Mouse (Mus musculus): Measurements from ENCODE around the gene Prss57.

The Prss57 gene

GRCm38 (mm10) chr10:79790861-79791260 is at the start of gene Prss57:
Prss57 (minus strand) TSS chr10:79790961.
- in situ Hi-C loops (cut with MseI, MboI) = no loop called here

GRCm38 (mm10) chr10:79840091-79840490 is 49.3 kb upstream of the Prss57 start:
- in situ Hi-C loops (cut with MseI, MboI) = no loop called here

- in situ Hi-C loops (cut with MseI, MboI) = no loop called here
Measured at GRCm38 (mm10) chr10:79838151-79838550, 47.4 kb upstream of the Prss57 start.

GRCm38 (mm10) chr10:79836918-79837317 is 46.2 kb upstream of the Prss57 start:
- in situ Hi-C loops (cut with MseI, MboI) = no loop called here

GRCm38 (mm10) chr10:79834769-79835398 is 44.1 kb upstream of the Prss57 start:
- in situ Hi-C loops (cut with MseI, MboI) = no loop called here

GRCm38 (mm10) chr10:79832786-79833181 is 42.0 kb upstream of the Prss57 start:
- in situ Hi-C loops (cut with MseI, MboI) = no loop called here

GRCm38 (mm10) chr10:79832026-79832785 is 41.4 kb upstream of the Prss57 start:
- in situ Hi-C loops (cut with MseI, MboI) = no loop called here

- in situ Hi-C loops (cut with MseI, MboI) = no loop called here
Measured at GRCm38 (mm10) chr10:79831583-79831982, 40.8 kb upstream of the Prss57 start.

- in situ Hi-C loops (cut with MseI, MboI) = no loop called here
Measured at GRCm38 (mm10) chr10:79824413-79824812, 33.7 kb upstream of the Prss57 start.

- in situ Hi-C loops (cut with MseI, MboI) = no loop called here
Measured at GRCm38 (mm10) chr10:79823011-79823410, 32.2 kb upstream of the Prss57 start.

- in situ Hi-C loops (cut with MseI, MboI) = no loop called here
Measured at GRCm38 (mm10) chr10:79822372-79822771, 31.6 kb upstream of the Prss57 start.

- in situ Hi-C loops (cut with MseI, MboI) = no loop called here
Measured at GRCm38 (mm10) chr10:79821731-79822130, 31.0 kb upstream of the Prss57 start.

GRCm38 (mm10) chr10:79820782-79821181 is 30.0 kb upstream of the Prss57 start, which contains the start of gene Misp:
Misp (plus strand) TSS chr10:79820989.
- in situ Hi-C loops (cut with MseI, MboI) = no loop called here

GRCm38 (mm10) chr10:79820277-79820676 is 29.5 kb upstream of the Prss57 start:
- in situ Hi-C loops (cut with MseI, MboI) = no loop called here

- in situ Hi-C loops (cut with MseI, MboI) = no loop called here
Measured at GRCm38 (mm10) chr10:79819606-79820005, 28.8 kb upstream of the Prss57 start.

GRCm38 (mm10) chr10:79818225-79818624 is 27.5 kb upstream of the Prss57 start:
- in situ Hi-C loops (cut with MseI, MboI) = no loop called here

GRCm38 (mm10) chr10:79817111-79817510 is 26.4 kb upstream of the Prss57 start:
- in situ Hi-C loops (cut with MseI, MboI) = no loop called here

- in situ Hi-C loops (cut with MseI, MboI) = no loop called here
Measured at GRCm38 (mm10) chr10:79815671-79816494, 25.1 kb upstream of the Prss57 start.

- in situ Hi-C loops (cut with MseI, MboI) = no loop called here
Measured at GRCm38 (mm10) chr10:79814271-79814842, 23.6 kb upstream of the Prss57 start.

GRCm38 (mm10) chr10:79811736-79812637 is 21.2 kb upstream of the Prss57 start:
- in situ Hi-C loops (cut with MseI, MboI) = no loop called here

GRCm38 (mm10) chr10:79808728-79809127 is 18.0 kb upstream of the Prss57 start:
- in situ Hi-C loops (cut with MseI, MboI) = no loop called here
